In genomic region chr9:47405547-47405946, GRCm38 (mm10) we compare ENCODE assay signal across 21 mouse cellular contexts.
"Had no signal": no experiment of that assay in that cellular context is flagged by ENCODE, and none has a peak within 500 bp of the region (broad histone marks: within the 10 kb centered on the region; RNA-seq: fewer than 3 reads in every experiment).

No protein-coding gene starts in this region.

- H3K4me3 ChIP-seq: heart, embryonic 10.5 days; heart, embryonic 12.5 days; hindbrain, embryonic 13.5 days; hindbrain, embryonic 15.5 days; limb, embryonic 13.5 days; limb, embryonic 15.5 days; liver, embryonic 12.5 days had no signal

- H3K9ac ChIP-seq: heart, embryonic 12.5 days; hindbrain, embryonic 13.5 days; hindbrain, embryonic 15.5 days; limb, embryonic 13.5 days; limb, embryonic 15.5 days; liver, embryonic 12.5 days; liver, embryonic 14.5 days had no signal

- ATAC-seq: hindbrain, postnatal 0 days; intestine, embryonic 16.5 days; liver, embryonic 12.5 days had no signal

- H3K9me3 ChIP-seq: heart, embryonic 10.5 days; heart, embryonic 12.5 days; hindbrain, embryonic 13.5 days; hindbrain, embryonic 15.5 days; limb, embryonic 13.5 days; limb, embryonic 15.5 days; liver, embryonic 12.5 days had no signal

- DNase-seq: gastrocnemius, postnatal 14 days; gastrocnemius, postnatal 36 days; heart, adult 18-20 months; heart, postnatal 10 days; kidney, adult 18-20 months; kidney, adult 8-10 months; kidney, postnatal 14 days; kidney, postnatal 36 days; layer of hippocampus, adult 9-11 months; layer of hippocampus, postnatal 36 days; left cerebral cortex, postnatal 4 days had no signal

- H3K36me3 ChIP-seq: heart, embryonic 10.5 days; heart, embryonic 12.5 days; hindbrain, embryonic 13.5 days; hindbrain, embryonic 15.5 days; limb, embryonic 13.5 days; limb, embryonic 15.5 days; liver, embryonic 12.5 days had no signal

- H3K27ac ChIP-seq: heart, embryonic 10.5 days; hindbrain, embryonic 13.5 days; hindbrain, embryonic 15.5 days; hindbrain, postnatal 0 days; limb, embryonic 13.5 days; limb, embryonic 15.5 days; liver, embryonic 12.5 days; liver, embryonic 14.5 days had no signal

- H3K4me2 ChIP-seq: heart, embryonic 12.5 days; hindbrain, embryonic 13.5 days; hindbrain, embryonic 15.5 days; limb, embryonic 13.5 days; limb, embryonic 15.5 days; liver, embryonic 12.5 days had no signal
